Mouse (Mus musculus) erythroblast, embryonic 14.5 days (primary cell): Measurements from ENCODE around the gene Gm7029. TPM values are rescaled to one million over a fixed set of nuclear protein-coding genes. Genes with fewer than 3 reads are reported as not detected.
A peak's percentile ranks its signal among the peaks of the same experiment; 100 is the strongest.
"Not testable (repeated sequence)": the region's sequence is repeated elsewhere in the genome, so short reads cannot be mapped to it uniquely, and the experiment has no call there.

Experiments used
- H3K27me3 ChIP-seq: 2 replicates; pipeline ENCODE4 v1.6.1; 2012; ENCODE audit warnings: inconsistent platforms; ENCODE audit not compliant: control insufficient read depth
- H3K36me3 ChIP-seq: 2 replicates; pipeline ENCODE4 v1.6.1; 2012; ENCODE audit warnings: mild to moderate bottlenecking, inconsistent platforms; ENCODE audit not compliant: control insufficient read depth
- H3K4me1 ChIP-seq: 2 replicates; pipeline ENCODE4 v1.6.1; 2012; ENCODE audit warnings: inconsistent platforms; ENCODE audit not compliant: control insufficient read depth
- H3K4me3 ChIP-seq: replicated peaks from 2 replicates; pipeline ENCODE3; 2012; ENCODE audit warnings: moderate library complexity, mild to moderate bottlenecking, inconsistent platforms
- H3K9me3 ChIP-seq: 2 replicates; pipeline ENCODE4 v1.6.1; 2012; ENCODE audit warnings: low read length, inconsistent platforms, mixed read lengths; ENCODE audit not compliant: control insufficient read depth
- GATA1 ChIP-seq: IDR thresholded peaks from 2 replicates; pipeline ENCODE4 v1.6.1; 2012; ENCODE audit warnings: low read length, inconsistent platforms, mixed read lengths
- TAL1 ChIP-seq: IDR thresholded peaks from 3 replicates; pipeline ENCODE4 v1.6.1; 2012; ENCODE audit warnings: low read length, inconsistent platforms, mixed read lengths
- polyA plus RNA-seq: library from polyadenylated mRNA; stranded (reverse); fragments of >175 nt; gene quantifications from 2 replicates; pipeline ENCODE4 v1.2.3, GENCODE M21; 2012

Gm7029 gene
- polyA plus RNA-seq, 1 experiment: not detected

DNA sequence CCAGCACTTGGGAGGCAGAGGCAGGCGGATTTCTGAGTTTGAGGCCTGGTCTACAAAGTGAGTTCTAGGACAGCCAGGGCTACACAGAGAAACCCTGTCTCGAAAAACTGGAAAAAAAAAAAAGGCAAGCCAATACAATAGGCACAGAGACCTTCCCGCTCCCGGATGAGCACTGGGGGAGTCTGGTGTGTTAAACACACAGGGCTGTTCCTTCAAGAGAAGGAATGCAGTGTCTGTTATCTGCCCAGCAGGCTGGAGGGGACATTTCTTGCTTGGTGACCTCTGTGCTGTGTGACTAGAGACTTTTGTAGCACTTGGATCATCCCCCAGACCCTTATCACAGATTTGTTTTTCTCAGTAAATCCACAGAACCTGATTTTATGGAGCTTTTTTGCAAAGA, 28.0 kb downstream of the Gm7029 start:
- no peaks in the 10 kb centered on the region for H3K9me3 ChIP-seq
- peaks cover 72% of the 10 kb centered on the region for H3K4me1 ChIP-seq

DNA sequence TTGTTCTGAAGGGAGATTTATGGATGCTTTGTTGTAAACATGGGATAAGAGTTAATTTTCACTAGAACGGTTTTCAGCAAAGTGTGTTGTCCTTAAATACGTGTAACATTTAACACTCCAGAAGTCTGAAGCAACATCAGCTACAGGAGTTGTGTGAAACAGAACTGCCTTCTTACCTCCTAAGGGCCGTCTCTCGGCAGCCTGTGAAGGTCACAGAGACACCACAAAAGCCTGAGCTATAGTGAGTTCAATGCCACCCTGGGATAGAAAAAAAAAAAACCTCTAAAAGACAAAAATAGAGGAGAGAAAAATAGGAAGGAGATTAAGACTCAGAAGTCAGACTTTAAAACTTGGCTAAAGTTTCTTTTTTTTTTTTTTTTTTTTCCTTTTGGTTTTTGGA, 28.4 kb downstream of the Gm7029 start:
- H3K27me3 ChIP-seq: no peaks in the 10 kb centered on the region
- TF ChIP-seq TAL1 (no peak), GATA1 (no peak)
- H3K36me3 ChIP-seq: no peaks in the 10 kb centered on the region
- H3K4me1 ChIP-seq: peaks cover 75% of the 10 kb centered on the region
- no peaks in the 10 kb centered on the region for H3K9me3 ChIP-seq
- H3K4me3 ChIP-seq: no peak overlapping the region

More for the DNA sequence above, 28.0 kb downstream of the Gm7029 start:
- no peaks in the 10 kb centered on the region for H3K27me3 ChIP-seq
- H3K4me3 ChIP-seq: no peak overlapping the region
- no peak for TF ChIP-seq GATA1
- TF ChIP-seq TAL1: no peak
- no peaks in the 10 kb centered on the region for H3K36me3 ChIP-seq

DNA sequence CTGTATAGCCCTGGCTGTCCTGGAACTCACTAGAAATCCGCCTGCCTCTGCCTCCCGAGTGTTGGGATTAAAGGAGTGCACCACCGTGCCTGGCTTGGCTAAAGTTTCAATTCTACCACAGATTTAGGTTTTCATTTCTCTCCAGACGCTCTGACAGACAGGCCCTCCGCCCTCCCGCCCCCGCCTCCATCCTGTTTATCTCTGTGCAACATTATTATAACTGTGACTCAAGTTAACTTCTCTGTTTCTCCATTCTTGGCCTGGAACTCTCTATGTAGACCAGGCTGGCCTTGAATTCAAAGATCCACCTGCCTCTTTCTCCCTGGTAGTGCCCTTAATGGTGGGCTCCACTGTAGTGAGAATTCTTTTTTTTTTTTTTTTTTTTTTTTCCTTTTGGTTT, 28.9 kb downstream of the Gm7029 start:
- Histone ChIP-seq H3K9me3 (no peaks in the 10 kb centered on the region), H3K36me3 (no peaks in the 10 kb centered on the region), H3K4me3 (no peak overlapping the region), H3K27me3 (no peaks in the 10 kb centered on the region), H3K4me1 (peaks cover 70% of the 10 kb centered on the region)
- TF ChIP-seq TAL1 (no peak), GATA1 (no peak)

DNA sequence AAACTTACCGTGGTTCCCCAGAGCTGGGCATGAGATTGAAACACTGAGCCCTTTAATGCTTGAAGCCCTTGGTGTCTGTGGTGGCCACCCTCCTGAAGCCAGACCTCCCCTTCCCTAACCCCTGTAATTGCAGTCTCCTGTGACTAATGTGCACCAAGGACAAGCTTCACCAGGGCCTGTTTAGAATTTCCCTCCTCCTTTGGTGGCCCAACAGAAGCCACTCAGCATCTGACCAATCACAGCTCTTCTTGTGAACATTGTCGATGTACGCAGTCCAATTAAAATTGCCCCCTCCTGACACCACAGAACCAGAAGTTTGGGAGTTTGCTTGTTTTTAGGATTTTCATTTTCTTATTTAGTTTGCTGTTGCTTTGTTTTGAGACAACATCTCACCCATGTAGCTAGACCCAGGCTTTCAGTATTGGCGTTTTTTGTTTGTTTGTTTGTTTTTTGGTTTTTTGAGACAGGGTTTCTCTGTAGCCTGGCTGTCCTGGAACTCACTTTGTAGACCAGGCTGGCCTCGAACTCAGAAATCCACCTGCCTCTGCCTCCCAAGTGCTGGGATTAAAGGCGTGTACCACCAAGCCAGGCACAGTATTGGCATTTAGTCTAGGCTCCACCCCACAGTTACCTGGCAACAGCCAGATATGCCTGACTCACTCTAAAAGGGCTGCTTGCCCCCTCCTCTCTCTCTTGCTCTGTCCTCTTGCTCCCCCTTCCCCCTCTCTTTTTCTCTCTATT, 30.4 kb downstream of the Gm7029 start:
- not testable (repeated sequence) for H3K36me3 ChIP-seq, H3K4me3 ChIP-seq, H3K27me3 ChIP-seq, H3K9me3 ChIP-seq
- H3K4me1 ChIP-seq: peaks cover 72% of the 10 kb centered on the region

DNA sequence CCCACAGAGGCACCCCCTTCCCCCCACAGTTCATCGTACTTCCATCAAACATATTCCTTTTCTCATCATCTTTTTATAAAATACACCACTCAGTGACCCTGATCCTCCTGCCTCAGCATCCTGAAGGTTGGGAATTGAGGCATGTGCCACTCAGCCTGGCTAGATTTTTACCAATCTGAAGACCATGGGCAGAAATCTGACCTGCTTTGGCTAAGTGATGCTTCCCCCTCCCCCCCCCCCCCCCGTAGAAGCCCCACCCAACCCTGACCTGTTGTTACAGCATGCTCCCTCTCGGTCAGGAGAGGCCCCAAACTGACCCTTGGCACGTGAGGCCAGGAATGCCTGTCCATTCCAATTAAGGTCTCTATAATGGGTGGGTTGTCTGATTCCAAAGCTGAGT, 31.2 kb downstream of the Gm7029 start, which contains the start of gene Platr17:
Gene Platr17, plus strand, starts transcription at position 301 of the 400 bp plus-strand sequence.
- not testable (repeated sequence) for H3K9me3 ChIP-seq, H3K36me3 ChIP-seq, H3K27me3 ChIP-seq, H3K4me3 ChIP-seq
- H3K4me1 ChIP-seq: peaks cover 71% of the 10 kb centered on the region

DNA sequence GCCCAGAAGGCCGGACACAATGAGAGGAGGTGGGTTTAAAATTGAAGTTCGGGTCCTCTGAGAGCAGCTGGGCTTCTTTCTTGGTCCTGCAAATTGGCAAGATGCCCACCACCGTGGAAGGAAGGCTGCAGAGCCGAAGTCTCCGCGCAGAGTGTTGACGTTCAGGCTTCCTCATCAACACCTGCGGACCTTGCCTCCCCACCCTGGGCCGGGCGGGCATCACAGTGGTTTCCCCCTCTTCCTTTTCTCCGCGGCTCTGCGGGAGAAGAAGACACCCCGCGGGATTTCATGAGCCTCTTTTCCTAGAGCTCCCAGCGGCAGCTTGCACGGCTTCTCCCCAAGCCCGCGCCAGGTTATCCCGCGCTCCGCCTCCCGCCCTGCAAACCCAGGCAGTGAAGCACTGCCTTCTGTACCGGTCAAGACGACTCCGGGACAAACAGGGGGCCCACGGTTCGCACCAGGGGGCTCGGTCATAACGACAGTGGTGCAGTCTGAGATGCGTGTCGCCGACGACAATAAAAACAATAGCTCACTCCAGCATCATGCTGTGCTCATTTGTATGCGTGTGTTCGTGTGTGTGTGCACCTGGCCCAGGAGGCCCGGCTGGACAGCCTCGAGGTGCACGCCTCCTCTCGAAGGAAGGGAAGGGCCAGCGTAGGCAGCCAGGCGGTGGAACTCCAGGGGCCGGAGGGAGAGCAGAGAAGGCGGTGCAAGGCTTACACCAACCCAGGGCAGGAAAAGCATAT, 34.9 kb downstream of the Gm7029 start:
- Histone ChIP-seq H3K4me3 (peak overlapping the region; percentile 84), H3K9me3 (peaks cover 13% of the 10 kb centered on the region), H3K4me1 (peaks cover 67% of the 10 kb centered on the region), H3K36me3 (peaks cover 31% of the 10 kb centered on the region), H3K27me3 (no peaks in the 10 kb centered on the region)
- TF ChIP-seq TAL1 (no peak), GATA1 (no peak)

DNA sequence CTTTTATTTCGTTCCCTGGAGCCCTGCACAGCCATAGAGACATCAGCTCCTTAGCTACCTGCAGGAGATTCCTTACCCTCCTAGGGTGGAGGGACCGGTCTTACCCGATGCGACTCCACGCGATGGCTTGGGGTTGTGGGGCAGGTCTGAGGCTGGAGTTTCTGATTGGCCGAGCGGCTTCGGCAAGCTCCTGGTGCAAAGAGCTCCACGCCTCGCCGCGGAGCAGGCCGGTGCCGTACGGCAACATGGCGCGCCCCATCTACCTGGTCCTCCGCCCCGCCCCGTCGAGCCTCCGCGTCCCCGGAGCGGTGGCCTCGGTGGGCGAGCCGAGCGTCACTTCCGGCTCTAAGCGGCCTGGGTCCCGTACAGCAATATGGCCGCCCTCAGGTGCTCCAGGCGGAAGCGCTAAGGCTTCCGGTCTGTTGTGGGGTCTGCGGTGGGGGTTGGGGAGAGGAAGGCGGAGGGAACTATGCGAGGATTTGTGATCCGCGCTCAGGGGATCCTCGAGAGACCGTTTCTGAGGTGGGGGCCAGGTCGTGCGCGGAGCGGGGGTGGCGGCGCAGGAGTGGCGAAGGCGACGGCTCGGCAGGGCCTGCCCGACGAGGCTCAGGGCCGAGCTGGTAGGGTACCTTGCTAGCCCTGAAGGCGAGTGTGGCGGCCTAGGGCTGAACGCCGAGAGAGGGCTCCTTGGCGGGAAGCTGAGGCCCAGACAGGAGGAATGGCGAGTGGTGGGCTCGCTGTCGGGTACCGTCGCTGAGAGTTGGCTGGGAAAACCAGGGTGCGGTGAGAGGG, 35.6 kb downstream of the Gm7029 start, which contains the start of gene Daxx:
Gene Daxx, plus strand, starts transcription at position 338 of the 792 bp plus-strand sequence.
- H3K4me1 ChIP-seq: peaks cover 67% of the 10 kb centered on the region
- peaks cover 13% of the 10 kb centered on the region for H3K9me3 ChIP-seq
- no peaks in the 10 kb centered on the region for H3K27me3 ChIP-seq
- H3K36me3 ChIP-seq: peaks cover 38% of the 10 kb centered on the region
- TF ChIP-seq TAL1: no peak
- TF ChIP-seq GATA1: no peak
- H3K4me3 ChIP-seq: peak within 1 kb of the TSS; percentile 84

DNA sequence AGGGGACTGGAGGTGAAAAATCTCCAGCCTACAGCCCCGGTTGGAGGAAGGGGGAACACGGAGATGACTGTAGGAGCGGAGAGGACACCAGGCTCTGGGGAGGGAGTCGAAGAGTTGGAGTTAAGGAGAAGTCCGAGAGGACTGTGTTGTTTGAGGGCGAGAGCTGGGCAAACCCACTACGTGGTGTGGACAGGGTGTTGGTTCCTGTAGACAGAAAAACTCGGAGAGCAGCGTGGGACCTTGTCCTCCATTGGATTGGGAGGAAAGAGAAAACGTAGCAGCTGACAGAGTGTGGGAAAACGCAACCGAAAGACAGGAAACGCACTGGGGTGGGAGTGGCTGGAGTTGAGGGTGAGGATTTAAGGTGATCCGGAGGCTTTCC, 36.2 kb downstream of the Gm7029 start:
- H3K36me3 ChIP-seq: peaks cover 44% of the 10 kb centered on the region
- TF ChIP-seq TAL1 (no peak), GATA1 (no peak)
- H3K9me3 ChIP-seq: peaks cover 13% of the 10 kb centered on the region
- H3K4me1 ChIP-seq: peaks cover 69% of the 10 kb centered on the region
- peak overlapping the region; percentile 84 for H3K4me3 ChIP-seq
- H3K27me3 ChIP-seq: no peaks in the 10 kb centered on the region
